Mouse (Mus musculus): ENCODE results near the gene Inpp4b. TPM values are rescaled to one million over a fixed set of nuclear protein-coding genes. Genes with fewer than 3 reads are reported as not detected.

Gene Inpp4b
- polyA plus RNA-seq, 1 experiment = 22.6 TPM

GRCm38 (mm10) chr8:81581817-81582437, 239.6 kb downstream of the Inpp4b start:
- no peaks in the 10 kb centered on the region for H3K36me3 ChIP-seq (ENCODE audit: control insufficient read depth, insufficient read depth, low read length)
- no peak for DNase-seq
- no peaks in the 10 kb centered on the region for H3K27me3 ChIP-seq (ENCODE audit: control insufficient read depth, insufficient read depth, low read length)
- TF ChIP-seq POLR2A (IDR thresholded peaks at IDR 0.05; ENCODE audit: control insufficient read depth, extremely low read depth, insufficient read depth, low read length, poor library complexity) (no peak), CTCF (IDR thresholded peaks at IDR 0.05; ENCODE audit: borderline replicate concordance, control insufficient read depth, extremely low read depth, insufficient read depth, low read length, poor library complexity) (no peak)
- no peaks in the 10 kb centered on the region for H3K4me1 ChIP-seq (replicated peaks; ENCODE audit: control insufficient read depth, insufficient read depth, low read length)
- no peak overlapping the region for H3K4me3 ChIP-seq (ENCODE audit: control insufficient read depth, insufficient read depth, low read length)
- WGBS = 96% methylated on average over 2 of the region's 2 CpGs
- no peak overlapping the region for H3K27ac ChIP-seq (ENCODE audit: control insufficient read depth, insufficient read depth, low read length)

GRCm38 (mm10) chr8:81582906-81583305, 240.6 kb downstream of the Inpp4b start:
- H3K27me3 ChIP-seq (ENCODE audit: control insufficient read depth, insufficient read depth, low read length) = no peaks in the 10 kb centered on the region
- H3K4me1 ChIP-seq (replicated peaks; ENCODE audit: control insufficient read depth, insufficient read depth, low read length) = no peaks in the 10 kb centered on the region
- no peak overlapping the region for H3K4me3 ChIP-seq (ENCODE audit: control insufficient read depth, insufficient read depth, low read length)
- no peaks in the 10 kb centered on the region for H3K36me3 ChIP-seq (ENCODE audit: control insufficient read depth, insufficient read depth, low read length)
- TF ChIP-seq CTCF (IDR thresholded peaks at IDR 0.05; ENCODE audit: borderline replicate concordance, control insufficient read depth, extremely low read depth, insufficient read depth, low read length, poor library complexity) (no peak), POLR2A (IDR thresholded peaks at IDR 0.05; ENCODE audit: control insufficient read depth, extremely low read depth, insufficient read depth, low read length, poor library complexity) (no peak)
- H3K27ac ChIP-seq (ENCODE audit: control insufficient read depth, insufficient read depth, low read length) = no peak overlapping the region
- WGBS = 90% methylated on average over 1 of the region's 1 CpGs
- no peak for DNase-seq

GRCm38 (mm10) chr8:81586783-81587182, 244.4 kb downstream of the Inpp4b start:
- Histone ChIP-seq H3K4me1 (replicated peaks; ENCODE audit: control insufficient read depth, insufficient read depth, low read length) (no peaks in the 10 kb centered on the region), H3K27me3 (ENCODE audit: control insufficient read depth, insufficient read depth, low read length) (no peaks in the 10 kb centered on the region), H3K4me3 (ENCODE audit: control insufficient read depth, insufficient read depth, low read length) (no peak overlapping the region), H3K36me3 (ENCODE audit: control insufficient read depth, insufficient read depth, low read length) (no peaks in the 10 kb centered on the region), H3K27ac (ENCODE audit: control insufficient read depth, insufficient read depth, low read length) (no peak overlapping the region)
- WGBS = 87% methylated on average over 5 of the region's 5 CpGs
- TF ChIP-seq POLR2A (IDR thresholded peaks at IDR 0.05; ENCODE audit: control insufficient read depth, extremely low read depth, insufficient read depth, low read length, poor library complexity) (no peak), CTCF (IDR thresholded peaks at IDR 0.05; ENCODE audit: borderline replicate concordance, control insufficient read depth, extremely low read depth, insufficient read depth, low read length, poor library complexity) (no peak)
- DNase-seq = no peak

- Histone ChIP-seq H3K27ac (ENCODE audit: control insufficient read depth, insufficient read depth, low read length) (no peak overlapping the region), H3K27me3 (ENCODE audit: control insufficient read depth, insufficient read depth, low read length) (no peaks in the 10 kb centered on the region), H3K4me1 (replicated peaks; ENCODE audit: control insufficient read depth, insufficient read depth, low read length) (no peaks in the 10 kb centered on the region)
Observed at GRCm38 (mm10) chr8:81594134-81594714, 251.9 kb downstream of the Inpp4b start.

GRCm38 (mm10) chr8:81599209-81599608, 256.9 kb downstream of the Inpp4b start:
- H3K4me3 ChIP-seq (ENCODE audit: control insufficient read depth, insufficient read depth, low read length) = no peak overlapping the region
- H3K27me3 ChIP-seq (ENCODE audit: control insufficient read depth, insufficient read depth, low read length) = no peaks in the 10 kb centered on the region
- no peaks in the 10 kb centered on the region for H3K4me1 ChIP-seq (replicated peaks; ENCODE audit: control insufficient read depth, insufficient read depth, low read length)
- TF ChIP-seq POLR2A (IDR thresholded peaks at IDR 0.05; ENCODE audit: control insufficient read depth, extremely low read depth, insufficient read depth, low read length, poor library complexity) (no peak), CTCF (IDR thresholded peaks at IDR 0.05; ENCODE audit: borderline replicate concordance, control insufficient read depth, extremely low read depth, insufficient read depth, low read length, poor library complexity) (no peak)
- 91% methylated on average over 4 of the region's 4 CpGs for WGBS
- no peak overlapping the region for H3K27ac ChIP-seq (ENCODE audit: control insufficient read depth, insufficient read depth, low read length)
- H3K36me3 ChIP-seq (ENCODE audit: control insufficient read depth, insufficient read depth, low read length) = no peaks in the 10 kb centered on the region
- no peak for DNase-seq

More at GRCm38 (mm10) chr8:81594134-81594714, 251.9 kb downstream of the Inpp4b start:
- no peak for TF ChIP-seq CTCF (IDR thresholded peaks at IDR 0.05; ENCODE audit: borderline replicate concordance, control insufficient read depth, extremely low read depth, insufficient read depth, low read length, poor library complexity)
- TF ChIP-seq POLR2A (IDR thresholded peaks at IDR 0.05; ENCODE audit: control insufficient read depth, extremely low read depth, insufficient read depth, low read length, poor library complexity) = no peak
- no peaks in the 10 kb centered on the region for H3K36me3 ChIP-seq (ENCODE audit: control insufficient read depth, insufficient read depth, low read length)
- 69% methylated on average over 3 of the region's 3 CpGs for WGBS
- no peak overlapping the region for H3K4me3 ChIP-seq (ENCODE audit: control insufficient read depth, insufficient read depth, low read length)
- DNase-seq = no peak

- TF ChIP-seq POLR2A (IDR thresholded peaks at IDR 0.05; ENCODE audit: control insufficient read depth, extremely low read depth, insufficient read depth, low read length, poor library complexity) (no peak), CTCF (IDR thresholded peaks at IDR 0.05; ENCODE audit: borderline replicate concordance, control insufficient read depth, extremely low read depth, insufficient read depth, low read length, poor library complexity) (no peak)
- H3K4me1 ChIP-seq (replicated peaks; ENCODE audit: control insufficient read depth, insufficient read depth, low read length) = no peaks in the 10 kb centered on the region
- no peak overlapping the region for H3K4me3 ChIP-seq (ENCODE audit: control insufficient read depth, insufficient read depth, low read length)
- no peak overlapping the region for H3K27ac ChIP-seq (ENCODE audit: control insufficient read depth, insufficient read depth, low read length)
- H3K36me3 ChIP-seq (ENCODE audit: control insufficient read depth, insufficient read depth, low read length) = no peaks in the 10 kb centered on the region
- DNase-seq = no peak
- no peaks in the 10 kb centered on the region for H3K27me3 ChIP-seq (ENCODE audit: control insufficient read depth, insufficient read depth, low read length)
Observed at GRCm38 (mm10) chr8:81601136-81601535, 258.8 kb downstream of the Inpp4b start.
